Mouse (Mus musculus): ENCODE results near the gene Phb. TPM values are rescaled to one million over a fixed set of nuclear protein-coding genes. Genes with fewer than 3 reads are reported as not detected.
A peak's percentile ranks its signal among the peaks of the same experiment; 100 is the strongest.

Gene Phb
- 238 and 240 TPM in 2 replicates for polyA plus RNA-seq (2014; fragmentation: Nextera tagmentation; extraction: Ambion mirVana)

- peak within 1 kb of the TSS; percentile 55; the same call in 1 of the 2 replicates for H3K27ac ChIP-seq (replicated peaks; ENCODE audit: low read depth, low read length)
- H3K4me2 ChIP-seq (ENCODE audit: low read depth, low read length), result peak within 1 kb of the TSS; percentile 94
- H3K9ac ChIP-seq (ENCODE audit: low read depth, low read length), result peak within 1 kb of the TSS; percentile 74
- DNase-seq (ENCODE audit: low spot score) (peak; percentile 100), ATAC-seq (ENCODE audit: low read depth) (peak; percentile 98)
- peak within 1 kb of the TSS; percentile 76 for H3K4me3 ChIP-seq (ENCODE audit: low read depth, low read length)
- H3K9me3 ChIP-seq (ENCODE audit: control insufficient read depth, low read length), result no peaks in the 10 kb centered on the region
- H3K27me3 ChIP-seq (replicated peaks; ENCODE audit: control insufficient read depth, insufficient read depth, low read length), result no peaks in the 10 kb centered on the region
- peaks cover 6% of the 10 kb centered on the region for H3K4me1 ChIP-seq (ENCODE audit: control insufficient read depth, insufficient read depth, low read length)
- WGBS, result 4% methylated on average over 22 of the region's 25 CpGs
- peaks cover 34% of the 10 kb centered on the region for H3K36me3 ChIP-seq (ENCODE audit: control insufficient read depth, insufficient read depth, low read length)
These were observed at the start of gene Phb for GRCm38 (mm10) chr11:95666529-95667149. Gene Phb (plus strand): TSS chr11:95666957.

GRCm38 (mm10) chr11:95617785-95618465, 48.8 kb upstream of the Phb start:
- H3K4me3 ChIP-seq (ENCODE audit: low read depth, low read length), result no peak overlapping the region
- no peak overlapping the region for H3K27ac ChIP-seq (replicated peaks; ENCODE audit: low read depth, low read length)
- peaks cover 37% of the 10 kb centered on the region for H3K4me1 ChIP-seq (ENCODE audit: control insufficient read depth, insufficient read depth, low read length)
- H3K36me3 ChIP-seq (ENCODE audit: control insufficient read depth, insufficient read depth, low read length), result no peaks in the 10 kb centered on the region
- H3K9me3 ChIP-seq (ENCODE audit: control insufficient read depth, low read length), result no peaks in the 10 kb centered on the region
- WGBS, result 55% methylated on average over 19 of the region's 19 CpGs
- H3K9ac ChIP-seq (ENCODE audit: low read depth, low read length), result no peak overlapping the region
- no peak for ATAC-seq (ENCODE audit: low read depth)
- H3K27me3 ChIP-seq (replicated peaks; ENCODE audit: control insufficient read depth, insufficient read depth, low read length), result no peaks in the 10 kb centered on the region
- no peak overlapping the region; the same call in 1 of the 2 replicates for H3K4me2 ChIP-seq (ENCODE audit: low read depth, low read length)
- peak; percentile 60 for DNase-seq (ENCODE audit: low spot score)

GRCm38 (mm10) chr11:95619081-95619480, 47.7 kb upstream of the Phb start:
- WGBS, result 75% methylated on average over 3 of the region's 3 CpGs
- DNase-seq (ENCODE audit: low spot score), result no peak

DNA sequence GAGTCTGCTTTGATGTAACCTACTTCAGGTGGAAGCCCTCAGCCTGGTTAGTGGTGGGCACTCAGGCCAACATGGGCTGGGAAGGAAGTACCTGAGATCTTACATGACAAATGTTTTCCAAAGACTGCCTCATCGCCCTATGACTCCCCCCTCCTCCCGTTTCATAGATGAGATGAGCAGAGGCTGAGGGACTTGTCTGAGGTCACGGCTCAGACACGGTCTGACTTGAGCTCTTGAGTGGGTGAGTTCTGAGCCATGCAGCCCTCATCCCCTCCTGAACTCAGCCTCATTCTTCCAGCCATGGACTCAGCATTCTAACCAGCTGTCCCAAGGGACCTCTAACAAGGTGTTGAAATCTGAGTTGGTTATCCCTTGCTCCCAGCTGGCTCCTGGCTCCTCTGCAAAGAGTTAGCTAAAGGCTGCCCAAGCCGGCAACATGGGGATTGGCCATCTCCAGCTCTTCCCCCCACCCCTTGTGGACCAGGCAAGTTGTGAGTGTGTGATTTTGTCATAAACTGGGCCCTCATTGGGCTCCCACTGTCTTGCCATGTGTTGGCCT, 46.8 kb upstream of the Phb start:
- H3K4me2 ChIP-seq (ENCODE audit: low read depth, low read length), result no peak overlapping the region
- no peak overlapping the region for H3K27ac ChIP-seq (replicated peaks; ENCODE audit: low read depth, low read length)
- no peaks in the 10 kb centered on the region for H3K36me3 ChIP-seq (ENCODE audit: control insufficient read depth, insufficient read depth, low read length)
- WGBS, result 82% methylated on average over 5 of the region's 5 CpGs
- H3K27me3 ChIP-seq (replicated peaks; ENCODE audit: control insufficient read depth, insufficient read depth, low read length), result no peaks in the 10 kb centered on the region
- no peak overlapping the region for H3K4me3 ChIP-seq (ENCODE audit: low read depth, low read length)
- no peaks in the 10 kb centered on the region for H3K9me3 ChIP-seq (ENCODE audit: control insufficient read depth, low read length)
- no peak for DNase-seq (ENCODE audit: low spot score)
- peaks cover 28% of the 10 kb centered on the region for H3K4me1 ChIP-seq (ENCODE audit: control insufficient read depth, insufficient read depth, low read length)
- no peak overlapping the region for H3K9ac ChIP-seq (ENCODE audit: low read depth, low read length)
- ATAC-seq (ENCODE audit: low read depth), result no peak

More at GRCm38 (mm10) chr11:95619081-95619480, 47.7 kb upstream of the Phb start:
- H3K4me3 ChIP-seq (ENCODE audit: low read depth, low read length), result no peak overlapping the region
- no peak overlapping the region for H3K4me2 ChIP-seq (ENCODE audit: low read depth, low read length)
- H3K9me3 ChIP-seq (ENCODE audit: control insufficient read depth, low read length), result no peaks in the 10 kb centered on the region
- ATAC-seq (ENCODE audit: low read depth), result no peak
- H3K4me1 ChIP-seq (ENCODE audit: control insufficient read depth, insufficient read depth, low read length), result peaks cover 37% of the 10 kb centered on the region
- no peaks in the 10 kb centered on the region for H3K27me3 ChIP-seq (replicated peaks; ENCODE audit: control insufficient read depth, insufficient read depth, low read length)
- H3K27ac ChIP-seq (replicated peaks; ENCODE audit: low read depth, low read length), result no peak overlapping the region
- no peak overlapping the region for H3K9ac ChIP-seq (ENCODE audit: low read depth, low read length)
- H3K36me3 ChIP-seq (ENCODE audit: control insufficient read depth, insufficient read depth, low read length), result no peaks in the 10 kb centered on the region

DNA sequence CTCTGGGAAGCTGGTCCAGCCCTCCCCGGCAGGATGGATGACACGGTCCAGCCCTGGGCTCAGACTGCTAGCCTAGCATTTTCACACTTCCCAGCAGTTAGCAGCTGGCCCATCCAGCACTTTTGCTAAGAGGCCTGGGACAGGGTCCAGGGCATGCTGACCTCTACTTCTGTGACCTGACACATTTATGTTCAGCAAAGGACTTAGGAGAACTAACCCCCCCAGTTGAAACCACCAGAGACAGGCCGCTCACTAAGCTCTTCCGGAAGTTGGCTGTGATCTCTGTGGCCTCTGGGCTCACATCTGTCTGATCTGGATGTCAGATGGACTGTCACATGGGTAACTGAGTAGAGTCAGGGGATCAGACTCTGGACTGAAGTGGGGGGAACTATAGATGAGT, 45.7 kb upstream of the Phb start:
- Histone ChIP-seq H3K9ac (ENCODE audit: low read depth, low read length) (no peak overlapping the region), H3K4me3 (ENCODE audit: low read depth, low read length) (no peak overlapping the region), H3K4me1 (ENCODE audit: control insufficient read depth, insufficient read depth, low read length) (peaks cover 23% of the 10 kb centered on the region; the same call in 1 of the 2 replicates), H3K27me3 (replicated peaks; ENCODE audit: control insufficient read depth, insufficient read depth, low read length) (no peaks in the 10 kb centered on the region), H3K27ac (replicated peaks; ENCODE audit: low read depth, low read length) (no peak overlapping the region), H3K9me3 (ENCODE audit: control insufficient read depth, low read length) (no peaks in the 10 kb centered on the region), H3K36me3 (ENCODE audit: control insufficient read depth, insufficient read depth, low read length) (no peaks in the 10 kb centered on the region), H3K4me2 (ENCODE audit: low read depth, low read length) (no peak overlapping the region)
- DNase-seq (ENCODE audit: low spot score) (no peak), ATAC-seq (ENCODE audit: low read depth) (no peak)
- 29% methylated on average over 4 of the region's 4 CpGs for WGBS

DNA sequence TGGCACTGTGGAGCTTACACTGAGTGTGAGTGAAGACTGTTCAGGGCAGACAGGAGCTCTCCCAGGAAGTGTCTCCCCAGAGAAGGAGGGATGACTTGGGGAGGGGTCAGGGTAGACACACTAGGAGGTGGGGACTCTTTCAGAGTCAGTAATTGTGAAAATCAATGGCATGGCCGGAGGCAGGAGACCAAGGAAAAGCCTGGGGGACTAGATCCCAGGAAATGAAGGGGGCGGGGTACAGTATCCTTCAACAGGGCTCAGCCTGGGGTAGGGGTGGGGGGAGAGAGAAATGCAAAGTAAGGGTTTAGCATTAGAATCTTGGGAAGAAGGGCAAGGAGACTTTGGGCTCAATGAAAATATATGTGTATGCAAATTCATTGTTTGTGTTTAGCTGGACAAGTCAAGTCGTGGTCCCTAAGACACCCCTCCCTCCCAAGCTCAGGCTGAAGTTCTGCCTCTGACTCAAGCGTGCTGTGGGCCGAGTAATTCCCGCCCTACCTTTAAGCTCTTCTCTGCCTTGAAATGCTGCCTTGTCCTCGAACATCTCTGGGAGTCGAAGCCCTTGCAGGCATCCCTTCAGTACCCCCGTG, 45.1 kb upstream of the Phb start:
- no peak overlapping the region for H3K4me2 ChIP-seq (ENCODE audit: low read depth, low read length)
- 34% methylated on average over 9 of the region's 9 CpGs for WGBS
- H3K4me3 ChIP-seq (ENCODE audit: low read depth, low read length), result no peak overlapping the region
- H3K27ac ChIP-seq (replicated peaks; ENCODE audit: low read depth, low read length), result no peak overlapping the region
- DNase-seq (ENCODE audit: low spot score) (no peak), ATAC-seq (ENCODE audit: low read depth) (no peak)
- no peak overlapping the region for H3K9ac ChIP-seq (ENCODE audit: low read depth, low read length)
- no peaks in the 10 kb centered on the region for H3K36me3 ChIP-seq (ENCODE audit: control insufficient read depth, insufficient read depth, low read length)
- H3K4me1 ChIP-seq (ENCODE audit: control insufficient read depth, insufficient read depth, low read length), result peaks cover 20% of the 10 kb centered on the region; the same call in 1 of the 2 replicates
- no peaks in the 10 kb centered on the region for H3K27me3 ChIP-seq (replicated peaks; ENCODE audit: control insufficient read depth, insufficient read depth, low read length)
- H3K9me3 ChIP-seq (ENCODE audit: control insufficient read depth, low read length), result no peaks in the 10 kb centered on the region

DNA sequence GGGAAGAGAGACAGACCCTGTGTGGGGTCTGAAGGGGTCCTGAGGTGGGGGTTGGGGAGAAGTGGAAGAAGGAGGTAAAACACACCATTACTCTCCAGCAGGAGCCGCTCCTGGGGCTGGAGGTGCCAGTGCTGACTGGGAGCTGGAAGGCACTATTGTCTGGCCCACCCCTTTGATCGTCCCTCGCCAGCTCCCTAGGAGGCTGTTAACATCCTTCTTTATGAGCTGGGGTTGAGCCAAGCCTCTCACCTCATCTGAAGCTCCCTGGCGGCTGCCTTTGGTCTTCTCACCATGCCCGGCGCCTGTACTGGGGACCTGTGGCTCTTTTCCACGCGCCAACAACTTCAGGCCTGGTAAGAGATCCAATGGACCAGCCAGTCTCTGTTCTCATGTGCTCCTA, 44.3 kb upstream of the Phb start:
- no peak overlapping the region for H3K4me3 ChIP-seq (ENCODE audit: low read depth, low read length)
- H3K9me3 ChIP-seq (ENCODE audit: control insufficient read depth, low read length), result no peaks in the 10 kb centered on the region
- WGBS, result 56% methylated on average over 8 of the region's 8 CpGs
- no peak overlapping the region for H3K27ac ChIP-seq (replicated peaks; ENCODE audit: low read depth, low read length)
- H3K4me2 ChIP-seq (ENCODE audit: low read depth, low read length), result no peak overlapping the region
- no peaks in the 10 kb centered on the region for H3K36me3 ChIP-seq (ENCODE audit: control insufficient read depth, insufficient read depth, low read length)
- no peaks in the 10 kb centered on the region for H3K27me3 ChIP-seq (replicated peaks; ENCODE audit: control insufficient read depth, insufficient read depth, low read length)
- 0 out of 2 replicates have a peak, but pooled peaks have one; percentile 12 for ATAC-seq (ENCODE audit: low read depth)
- peak overlapping the region; percentile 5; the same call in 1 of the 2 replicates for H3K9ac ChIP-seq (ENCODE audit: low read depth, low read length)
- DNase-seq (ENCODE audit: low spot score), result no peak
- H3K4me1 ChIP-seq (ENCODE audit: control insufficient read depth, insufficient read depth, low read length), result peaks cover 20% of the 10 kb centered on the region; the same call in 1 of the 2 replicates

DNA sequence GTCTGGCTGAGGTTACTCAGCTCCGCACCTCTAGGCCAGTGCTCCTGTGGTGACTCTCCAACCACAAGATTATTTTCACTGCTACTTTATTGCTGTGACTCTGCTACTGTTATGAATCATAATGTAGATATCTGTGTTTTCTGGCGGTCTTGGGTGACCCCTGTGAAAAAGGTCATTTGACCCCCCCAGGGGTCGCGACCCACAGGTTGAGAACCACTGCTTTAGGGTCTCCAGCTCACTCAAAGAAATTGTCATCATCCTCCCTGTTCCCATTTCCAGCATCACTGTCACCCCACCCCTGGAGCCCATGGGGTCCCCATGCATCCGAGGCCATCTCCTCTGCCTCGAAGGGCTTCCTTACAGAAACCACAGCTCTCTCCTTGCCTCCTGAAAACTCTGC, 36.2 kb upstream of the Phb start:
- DNase-seq (ENCODE audit: low spot score), result no peak
- Histone ChIP-seq H3K9ac (ENCODE audit: low read depth, low read length) (no peak overlapping the region), H3K27ac (replicated peaks; ENCODE audit: low read depth, low read length) (peak overlapping the region; percentile 77; the same call in 1 of the 2 replicates), H3K4me1 (ENCODE audit: control insufficient read depth, insufficient read depth, low read length) (peaks cover 37% of the 10 kb centered on the region), H3K4me2 (ENCODE audit: low read depth, low read length) (no peak overlapping the region), H3K9me3 (ENCODE audit: control insufficient read depth, low read length) (no peaks in the 10 kb centered on the region), H3K36me3 (ENCODE audit: control insufficient read depth, insufficient read depth, low read length) (no peaks in the 10 kb centered on the region), H3K27me3 (replicated peaks; ENCODE audit: control insufficient read depth, insufficient read depth, low read length) (no peaks in the 10 kb centered on the region), H3K4me3 (ENCODE audit: low read depth, low read length) (no peak overlapping the region)
- ATAC-seq (ENCODE audit: low read depth), result no peak
- 86% methylated on average over 6 of the region's 6 CpGs for WGBS
